Mouse (Mus musculus) adrenal gland, adult 2 months (tissue): ENCODE measurements around the gene Speer3. TPM values are rescaled to one million over a fixed set of nuclear protein-coding genes. Genes with fewer than 3 reads are reported as not detected.
"Not testable (repeated sequence)": the region's sequence is repeated elsewhere in the genome, so short reads cannot be mapped to it uniquely, and the experiment has no call there.

Experiments
- DNase-seq: peaks from one replicate; pipeline ENCODE4 v3.0.0; 2021
- long read RNA-seq: library from polyadenylated mRNA; stranded (forward); transcript quantifications from one replicate; pipeline ENCODE4 v2.0.0, GENCODE M21; 2021
- polyA plus RNA-seq: library from polyadenylated mRNA; depleted of rRNA; stranded (reverse); fragments of >200 nt; gene quantifications from 2 replicates; pipeline ENCODE4 v1.2.3, GENCODE M21; 2012; rRNA removed
- total RNA-seq, 2 experiments: library from RNA; stranded (reverse); gene quantifications; 2 replicates each; pipeline ENCODE4 v1.2.3; 2021

Gene Speer3
- total RNA-seq (not detected), polyA plus RNA-seq (not detected in 2 replicates)
- long read RNA-seq: 0 reads

DNA sequence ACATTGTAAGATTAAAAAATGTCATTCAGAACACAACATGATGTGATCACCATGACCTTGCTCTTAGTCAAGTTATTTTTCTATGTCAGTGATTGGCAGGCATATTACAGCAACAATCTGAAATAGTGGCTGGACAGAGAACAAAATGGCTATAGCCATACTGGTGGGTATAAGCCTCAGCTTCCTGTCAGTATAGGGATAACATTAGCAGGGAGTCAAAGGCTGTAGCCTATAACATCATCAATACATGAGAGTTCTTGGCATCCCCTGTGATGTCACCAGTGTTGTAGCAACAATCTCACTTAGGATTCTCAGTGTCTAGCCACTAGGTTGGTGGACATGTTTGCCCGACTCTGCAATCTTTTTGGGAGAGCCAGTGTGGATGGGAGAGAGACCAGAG, at the start of gene Speer3:
Gene Speer3 (plus strand): TSS at position 301 of the 400 bp plus-strand sequence.
- DNase-seq: no peak

- not testable (repeated sequence) for DNase-seq
These were observed 19.1 kb downstream of the Speer3 start for GRCm38 (mm10) chr5:13810496-13810895.

- no peak for DNase-seq
These were observed 33.7 kb downstream of the Speer3 start for GRCm38 (mm10) chr5:13825108-13825507.

GRCm38 (mm10) chr5:13826708-13827107, 35.3 kb downstream of the Speer3 start:
- no peak for DNase-seq

GRCm38 (mm10) chr5:13844317-13844716, 52.9 kb downstream of the Speer3 start:
- no peak for DNase-seq

Other genes with a start within 250 kb of the Speer3 start
- gene Sema3e, start 233.7 kb downstream of the Speer3 start, total RNA-seq: under 1 TPM; 0.35 to 0.86 TPM
- 0.06 TPM in 2 replicates for gene Sema3e, start 233.7 kb downstream of the Speer3 start, polyA plus RNA-seq